Mouse (Mus musculus) forebrain, embryonic 10.5 days (tissue): ENCODE measurements around the gene Harbi1. TPM values are rescaled to one million over a fixed set of nuclear protein-coding genes. Genes with fewer than 3 reads are reported as not detected.
A peak's percentile ranks its signal among the peaks of the same experiment; 100 is the strongest.

Experiments
- DNase-seq: peaks from one replicate; pipeline ENCODE4 v3.0.0-alpha.2; 2017; ENCODE audit warnings: low spot score; ENCODE audit errors: extremely low spot score
- H3K27ac ChIP-seq: fragments of 300-500 bp; sonication (generic); 2 replicates; pipeline ENCODE4 v1.5.1; 2016; ENCODE audit warnings: mild to moderate bottlenecking
- H3K27me3 ChIP-seq: fragments of 300-500 bp; sonication (generic); 2 replicates; pipeline ENCODE4 v1.6.1; 2016; ENCODE audit warnings: mild to moderate bottlenecking; ENCODE audit not compliant: poor library complexity, severe bottlenecking
- H3K36me3 ChIP-seq: fragments of 300-500 bp; sonication (generic); replicated peaks from 2 replicates; pipeline ENCODE4 v1.6.1; 2016; ENCODE audit warnings: mild to moderate bottlenecking, moderate library complexity
- H3K4me1 ChIP-seq: fragments of 300-500 bp; sonication (generic); 2 replicates; pipeline ENCODE4 v1.6.1; 2016
- H3K4me3 ChIP-seq: fragments of 300-500 bp; sonication (generic); 2 replicates; pipeline ENCODE4 v1.5.1; 2016; ENCODE audit warnings: mild to moderate bottlenecking, moderate library complexity
- H3K9me3 ChIP-seq: fragments of 300-500 bp; sonication (generic); 2 replicates; pipeline ENCODE4 v1.6.1; 2016; ENCODE audit warnings: mild to moderate bottlenecking, moderate library complexity
- WGBS: fragments of 180-500 bp; shearing (Covaris S2); methylation state at CpG from one replicate; pipeline ENCODE4 v1.1.7; 2016; 5-methylcytosine and 5-hydroxymethylcytosine counted together
- polyA plus RNA-seq: library from polyadenylated mRNA; unstranded; fragments of >200 nt; fragmentation: Nextera tagmentation; extraction: Ambion mirVana; gene quantifications from 2 replicates; pipeline ENCODE4 v1.2.1, GENCODE M21; 2016

The Harbi1 gene
- polyA plus RNA-seq, 1 experiment from 2014 or later = 23.2 TPM

GRCm38 (mm10) chr2:91689452-91689851 lies 21.2 kb upstream of the Harbi1 start:
- H3K27ac ChIP-seq = no peak overlapping the region
- H3K36me3 ChIP-seq = peaks cover 37% of the 10 kb centered on the region
- H3K9me3 ChIP-seq = no peaks in the 10 kb centered on the region
- 90% methylated on average over 7 of the region's 7 CpGs for WGBS
- DNase-seq = no peak
- no peak overlapping the region for H3K4me3 ChIP-seq
- no peaks in the 10 kb centered on the region for H3K4me1 ChIP-seq
- H3K27me3 ChIP-seq = no peaks in the 10 kb centered on the region

GRCm38 (mm10) chr2:91695436-91696224 lies 15.0 kb upstream of the Harbi1 start:
- no peak overlapping the region for H3K27ac ChIP-seq
- H3K9me3 ChIP-seq = no peaks in the 10 kb centered on the region
- no peak overlapping the region for H3K4me3 ChIP-seq
- no peaks in the 10 kb centered on the region for H3K4me1 ChIP-seq
- WGBS = 91% methylated on average over 10 of the region's 10 CpGs
- peaks cover 15% of the 10 kb centered on the region for H3K36me3 ChIP-seq
- H3K27me3 ChIP-seq = no peaks in the 10 kb centered on the region
- DNase-seq = no peak

- no peaks in the 10 kb centered on the region for H3K9me3 ChIP-seq
- peaks cover 15% of the 10 kb centered on the region for H3K36me3 ChIP-seq
- 76% methylated on average over 1 of the region's 1 CpGs for WGBS
Measured at GRCm38 (mm10) chr2:91696225-91696590, 14.4 kb upstream of the Harbi1 start.

GRCm38 (mm10) chr2:91699225-91699624 lies 11.4 kb upstream of the Harbi1 start:
- H3K4me3 ChIP-seq = no peak overlapping the region
- 88% methylated on average over 1 of the region's 1 CpGs for WGBS

More at GRCm38 (mm10) chr2:91696225-91696590, 14.4 kb upstream of the Harbi1 start:
- H3K27me3 ChIP-seq = no peaks in the 10 kb centered on the region
- H3K27ac ChIP-seq = no peak overlapping the region
- H3K4me1 ChIP-seq = no peaks in the 10 kb centered on the region
- no peak for DNase-seq
- no peak overlapping the region for H3K4me3 ChIP-seq

GRCm38 (mm10) chr2:91701366-91701765 lies 9.3 kb upstream of the Harbi1 start:
- Histone ChIP-seq H3K4me1 (no peaks in the 10 kb centered on the region), H3K27me3 (no peaks in the 10 kb centered on the region), H3K9me3 (no peaks in the 10 kb centered on the region), H3K4me3 (no peak overlapping the region), H3K36me3 (no peaks in the 10 kb centered on the region), H3K27ac (no peak overlapping the region)
- no peak for DNase-seq
- WGBS = 96% methylated on average over 2 of the region's 2 CpGs

More at GRCm38 (mm10) chr2:91699225-91699624, 11.4 kb upstream of the Harbi1 start:
- Histone ChIP-seq H3K27me3 (no peaks in the 10 kb centered on the region), H3K4me1 (no peaks in the 10 kb centered on the region), H3K27ac (no peak overlapping the region), H3K36me3 (peaks cover 6% of the 10 kb centered on the region), H3K9me3 (no peaks in the 10 kb centered on the region)
- no peak for DNase-seq

GRCm38 (mm10) chr2:91705736-91706135 lies 4.9 kb upstream of the Harbi1 start:
- peaks cover 9% of the 10 kb centered on the region for H3K4me1 ChIP-seq
- no peaks in the 10 kb centered on the region for H3K36me3 ChIP-seq
- no peak for DNase-seq
- 87% methylated on average over 6 of the region's 6 CpGs for WGBS
- no peaks in the 10 kb centered on the region for H3K9me3 ChIP-seq
- H3K4me3 ChIP-seq = no peak overlapping the region
- no peak overlapping the region for H3K27ac ChIP-seq
- no peaks in the 10 kb centered on the region for H3K27me3 ChIP-seq

GRCm38 (mm10) chr2:91706456-91706855 lies 4.2 kb upstream of the Harbi1 start:
- Histone ChIP-seq H3K9me3 (no peaks in the 10 kb centered on the region), H3K36me3 (no peaks in the 10 kb centered on the region), H3K4me3 (no peak overlapping the region), H3K27ac (no peak overlapping the region), H3K4me1 (peaks cover 12% of the 10 kb centered on the region), H3K27me3 (no peaks in the 10 kb centered on the region)
- no peak for DNase-seq

- Histone ChIP-seq H3K36me3 (peaks cover 4% of the 10 kb centered on the region; the same call in 1 of the 2 replicates), H3K4me3 (no peak overlapping the region), H3K4me1 (peaks cover 21% of the 10 kb centered on the region), H3K9me3 (no peaks in the 10 kb centered on the region), H3K27me3 (no peaks in the 10 kb centered on the region), H3K27ac (no peak overlapping the region)
- no peak for DNase-seq
- WGBS = 95% methylated on average over 6 of the region's 6 CpGs
Measured at GRCm38 (mm10) chr2:91708361-91708760, 2.3 kb upstream of the Harbi1 start.

GRCm38 (mm10) chr2:91711256-91711925 lies 739 bp downstream of the Harbi1 start:
- peaks cover 21% of the 10 kb centered on the region for H3K4me1 ChIP-seq
- peak overlapping the region; percentile 91 for H3K4me3 ChIP-seq
- peaks cover 14% of the 10 kb centered on the region; the same call in 1 of the 2 replicates for H3K36me3 ChIP-seq
- 7% methylated on average over 8 of the region's 8 CpGs for WGBS
- H3K9me3 ChIP-seq = no peaks in the 10 kb centered on the region
- peak overlapping the region; percentile 91 for H3K27ac ChIP-seq
- no peak for DNase-seq
- H3K27me3 ChIP-seq = no peaks in the 10 kb centered on the region

GRCm38 (mm10) chr2:91714921-91715320 lies 4.3 kb downstream of the Harbi1 start:
- no peak overlapping the region for H3K27ac ChIP-seq
- peaks cover 17% of the 10 kb centered on the region; the same call in 1 of the 2 replicates for H3K36me3 ChIP-seq
- WGBS = 84% methylated on average over 1 of the region's 1 CpGs
- no peak overlapping the region for H3K4me3 ChIP-seq
- DNase-seq = no peak
- H3K4me1 ChIP-seq = peaks cover 14% of the 10 kb centered on the region
- no peaks in the 10 kb centered on the region for H3K27me3 ChIP-seq
- no peaks in the 10 kb centered on the region for H3K9me3 ChIP-seq

GRCm38 (mm10) chr2:91718276-91718675 lies 7.6 kb downstream of the Harbi1 start:
- DNase-seq = no peak
- no peak overlapping the region for H3K27ac ChIP-seq
- no peak overlapping the region for H3K4me3 ChIP-seq
- 90% methylated on average over 6 of the region's 6 CpGs for WGBS
- no peaks in the 10 kb centered on the region for H3K9me3 ChIP-seq
- H3K36me3 ChIP-seq = peaks cover 26% of the 10 kb centered on the region
- no peaks in the 10 kb centered on the region for H3K27me3 ChIP-seq
- H3K4me1 ChIP-seq = no peaks in the 10 kb centered on the region

GRCm38 (mm10) chr2:91723382-91723781 lies 12.7 kb downstream of the Harbi1 start:
- Histone ChIP-seq H3K9me3 (no peaks in the 10 kb centered on the region), H3K27me3 (no peaks in the 10 kb centered on the region), H3K4me3 (no peak overlapping the region), H3K36me3 (peaks cover 12% of the 10 kb centered on the region), H3K27ac (no peak overlapping the region), H3K4me1 (no peaks in the 10 kb centered on the region)
- DNase-seq = no peak
- 84% methylated on average over 4 of the region's 4 CpGs for WGBS

- Histone ChIP-seq H3K4me3 (no peak overlapping the region), H3K36me3 (peaks cover 12% of the 10 kb centered on the region), H3K9me3 (no peaks in the 10 kb centered on the region), H3K27ac (no peak overlapping the region), H3K27me3 (no peaks in the 10 kb centered on the region), H3K4me1 (no peaks in the 10 kb centered on the region)
- no peak for DNase-seq
Measured at GRCm38 (mm10) chr2:91723951-91724350, 13.3 kb downstream of the Harbi1 start.
